Mouse (Mus musculus): ENCODE data around the gene Rad1. TPM values are rescaled to one million over a fixed set of nuclear protein-coding genes. Genes with fewer than 3 reads are reported as not detected.
A peak's percentile ranks its signal among the peaks of the same experiment; 100 is the strongest.

The Rad1 gene
- polyA plus RNA-seq, 2 experiments, result 10.7 to 29.3 TPM

DNA sequence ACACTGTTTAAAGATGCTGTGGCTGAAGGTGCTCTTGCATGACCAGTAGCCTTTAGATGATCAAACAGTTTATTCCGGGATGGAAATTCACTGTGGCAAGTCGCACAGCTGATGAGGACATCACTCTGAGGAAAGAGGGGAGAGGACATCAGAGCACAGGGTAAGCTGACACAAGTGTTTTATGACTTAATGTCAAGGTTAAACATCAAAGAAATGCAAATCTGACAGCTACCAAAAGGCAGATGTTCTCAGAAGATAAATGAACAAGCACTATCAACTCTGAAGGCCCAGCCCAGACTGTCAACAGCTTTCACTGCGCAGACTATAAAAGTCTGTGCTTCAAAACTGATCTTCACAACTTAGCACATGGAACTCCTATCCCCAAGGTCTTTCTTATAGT lies 38.7 kb upstream of the Rad1 start:
- H3K36me3 ChIP-seq (ENCODE audit: control insufficient read depth, insufficient read depth, low read length), result peaks cover 36% of the 10 kb centered on the region
- no peak for TF ChIP-seq POLR2A (IDR thresholded peaks at IDR 0.05; ENCODE audit: borderline replicate concordance, extremely low read depth, insufficient read depth, insufficient read length)
- H3K27me3 ChIP-seq (ENCODE audit: control insufficient read depth, insufficient read depth, low read length), result no peaks in the 10 kb centered on the region
- no peak overlapping the region for H3K9ac ChIP-seq (ENCODE audit: low read depth, low read length, severe bottlenecking)
- H3K4me2 ChIP-seq (replicated peaks; ENCODE audit: low read depth, low read length, severe bottlenecking), result no peak overlapping the region
- ATAC-seq (ENCODE audit: low FRiP score, low read depth) (no peak), DNase-seq (ENCODE audit: low spot score) (no peak)
- no peak overlapping the region for H3K4me3 ChIP-seq (replicated peaks; ENCODE audit: low read length)
- WGBS, result 80% methylated on average over 3 of the region's 3 CpGs
- H3K27ac ChIP-seq (replicated peaks; ENCODE audit: low read depth, low read length), result no peak overlapping the region
- H3K9me3 ChIP-seq (ENCODE audit: control insufficient read depth, low read length), result no peaks in the 10 kb centered on the region
- no peaks in the 10 kb centered on the region for H3K4me1 ChIP-seq (ENCODE audit: control insufficient read depth, insufficient read depth, low read length)

DNA sequence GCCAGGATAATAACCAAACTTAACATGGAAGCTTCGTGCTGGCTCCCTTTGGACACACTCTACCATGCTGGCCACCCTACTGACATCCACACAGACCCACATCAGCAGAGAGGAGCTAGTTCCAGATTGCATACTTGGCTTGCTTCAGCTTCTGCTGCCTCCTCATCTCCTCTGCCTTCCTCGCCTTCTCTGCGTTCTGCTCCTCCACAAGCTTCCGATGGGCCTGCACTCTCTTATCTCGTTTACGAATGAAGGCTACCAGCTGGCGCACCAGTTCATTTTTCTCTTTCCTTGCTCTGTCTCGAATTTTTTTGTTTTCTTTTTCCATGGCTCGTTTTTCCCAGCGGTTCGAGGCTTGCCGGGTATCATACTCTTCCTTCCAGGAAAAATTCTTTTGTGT lies 24.8 kb upstream of the Rad1 start:
- Histone ChIP-seq H3K27ac (replicated peaks; ENCODE audit: low read depth, low read length) (no peak overlapping the region), H3K27me3 (ENCODE audit: control insufficient read depth, insufficient read depth, low read length) (no peaks in the 10 kb centered on the region), H3K4me3 (replicated peaks; ENCODE audit: low read length) (no peak overlapping the region), H3K4me2 (replicated peaks; ENCODE audit: low read depth, low read length, severe bottlenecking) (no peak overlapping the region), H3K4me1 (ENCODE audit: control insufficient read depth, insufficient read depth, low read length) (no peaks in the 10 kb centered on the region), H3K36me3 (ENCODE audit: control insufficient read depth, insufficient read depth, low read length) (peaks cover 46% of the 10 kb centered on the region), H3K9ac (ENCODE audit: low read depth, low read length, severe bottlenecking) (no peak overlapping the region), H3K9me3 (ENCODE audit: control insufficient read depth, low read length) (no peaks in the 10 kb centered on the region)
- ATAC-seq (ENCODE audit: low FRiP score, low read depth) (no peak), DNase-seq (ENCODE audit: low spot score) (no peak)
- TF ChIP-seq POLR2A (IDR thresholded peaks at IDR 0.05; ENCODE audit: borderline replicate concordance, extremely low read depth, insufficient read depth, insufficient read length), result no peak
- 93% methylated on average over 12 of the region's 12 CpGs for WGBS

DNA sequence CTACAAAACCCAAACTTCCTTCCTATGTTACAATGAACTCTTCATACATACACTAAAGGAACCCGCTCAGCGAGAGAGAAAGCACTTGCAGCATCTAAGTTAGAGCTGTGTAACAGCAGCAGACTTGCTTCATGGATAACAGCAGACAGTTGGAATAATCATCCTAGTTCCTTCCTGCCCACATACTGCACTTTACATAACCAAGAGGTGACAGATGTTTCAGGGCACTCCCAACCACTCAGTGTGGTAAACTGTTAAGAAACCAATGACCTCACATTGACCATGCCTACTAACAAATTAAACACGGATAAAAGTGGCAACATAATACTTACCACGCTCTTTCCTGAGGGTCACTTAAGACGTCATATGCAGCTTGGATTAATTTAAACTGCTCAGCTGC lies 22.3 kb upstream of the Rad1 start:
- ATAC-seq (ENCODE audit: low FRiP score, low read depth) (no peak), DNase-seq (ENCODE audit: low spot score) (no peak)
- H3K9me3 ChIP-seq (ENCODE audit: control insufficient read depth, low read length), result no peaks in the 10 kb centered on the region
- H3K4me2 ChIP-seq (replicated peaks; ENCODE audit: low read depth, low read length, severe bottlenecking), result no peak overlapping the region
- TF ChIP-seq POLR2A (IDR thresholded peaks at IDR 0.05; ENCODE audit: borderline replicate concordance, extremely low read depth, insufficient read depth, insufficient read length), result no peak
- H3K4me3 ChIP-seq (replicated peaks; ENCODE audit: low read length), result no peak overlapping the region
- no peaks in the 10 kb centered on the region for H3K27me3 ChIP-seq (ENCODE audit: control insufficient read depth, insufficient read depth, low read length)
- no peak overlapping the region for H3K9ac ChIP-seq (ENCODE audit: low read depth, low read length, severe bottlenecking)
- peaks cover 31% of the 10 kb centered on the region for H3K36me3 ChIP-seq (ENCODE audit: control insufficient read depth, insufficient read depth, low read length)
- H3K4me1 ChIP-seq (ENCODE audit: control insufficient read depth, insufficient read depth, low read length), result peaks cover under 1% of the 10 kb centered on the region; the same call in 1 of the 2 replicates
- WGBS, result 80% methylated on average over 5 of the region's 5 CpGs
- H3K27ac ChIP-seq (replicated peaks; ENCODE audit: low read depth, low read length), result no peak overlapping the region

DNA sequence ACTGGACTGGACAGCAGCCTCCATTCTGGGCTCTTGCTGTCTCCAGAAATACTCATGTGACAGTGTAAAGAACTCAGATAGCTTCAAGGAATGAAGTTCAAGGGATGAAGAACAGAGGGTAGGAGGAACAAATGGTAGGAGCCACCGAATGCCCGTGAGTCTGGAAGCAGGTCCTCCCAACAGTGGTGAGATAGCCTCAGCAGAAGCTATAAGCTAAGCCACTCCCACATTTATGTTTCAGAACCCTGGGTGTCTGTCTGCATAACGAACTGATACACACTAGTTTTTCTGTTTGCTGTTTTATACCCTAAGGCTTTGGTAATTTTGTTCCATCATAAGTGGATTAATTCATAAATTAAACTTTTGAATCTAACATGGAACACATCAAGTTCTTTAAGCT lies 21.1 kb upstream of the Rad1 start:
- Histone ChIP-seq H3K27ac (replicated peaks; ENCODE audit: low read depth, low read length) (no peak overlapping the region), H3K27me3 (ENCODE audit: control insufficient read depth, insufficient read depth, low read length) (no peaks in the 10 kb centered on the region), H3K9me3 (ENCODE audit: control insufficient read depth, low read length) (no peaks in the 10 kb centered on the region), H3K4me1 (ENCODE audit: control insufficient read depth, insufficient read depth, low read length) (peaks cover 5% of the 10 kb centered on the region), H3K36me3 (ENCODE audit: control insufficient read depth, insufficient read depth, low read length) (peaks cover 23% of the 10 kb centered on the region), H3K4me2 (replicated peaks; ENCODE audit: low read depth, low read length, severe bottlenecking) (no peak overlapping the region), H3K9ac (ENCODE audit: low read depth, low read length, severe bottlenecking) (no peak overlapping the region), H3K4me3 (replicated peaks; ENCODE audit: low read length) (no peak overlapping the region)
- no peak for DNase-seq (ENCODE audit: low spot score)
- ATAC-seq (ENCODE audit: low FRiP score, low read depth), result no peak
- 90% methylated on average over 3 of the region's 3 CpGs for WGBS
- TF ChIP-seq POLR2A (IDR thresholded peaks at IDR 0.05; ENCODE audit: borderline replicate concordance, extremely low read depth, insufficient read depth, insufficient read length), result no peak

DNA sequence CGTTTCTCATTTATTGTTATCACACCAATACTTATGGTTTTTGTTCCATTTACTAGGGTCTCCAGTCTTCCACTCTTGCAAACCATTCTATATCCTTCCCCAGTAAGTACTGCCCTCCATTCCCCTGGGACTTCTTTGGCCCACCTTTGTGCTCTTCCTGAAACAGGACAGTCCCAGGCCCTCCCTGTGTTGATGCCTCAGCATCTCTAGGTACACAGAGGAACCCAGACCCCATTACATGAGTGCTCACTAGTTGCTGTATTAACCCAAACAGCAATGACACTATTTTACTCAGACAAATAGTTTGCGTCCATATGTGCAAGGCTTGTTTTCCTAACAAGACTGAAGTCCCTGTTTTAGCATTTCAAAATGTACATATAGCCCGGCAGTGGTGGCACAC lies 17.1 kb upstream of the Rad1 start:
- TF ChIP-seq POLR2A (IDR thresholded peaks at IDR 0.05; ENCODE audit: borderline replicate concordance, extremely low read depth, insufficient read depth, insufficient read length), result no peak
- Histone ChIP-seq H3K4me2 (replicated peaks; ENCODE audit: low read depth, low read length, severe bottlenecking) (no peak overlapping the region), H3K9ac (ENCODE audit: low read depth, low read length, severe bottlenecking) (no peak overlapping the region)

DNA sequence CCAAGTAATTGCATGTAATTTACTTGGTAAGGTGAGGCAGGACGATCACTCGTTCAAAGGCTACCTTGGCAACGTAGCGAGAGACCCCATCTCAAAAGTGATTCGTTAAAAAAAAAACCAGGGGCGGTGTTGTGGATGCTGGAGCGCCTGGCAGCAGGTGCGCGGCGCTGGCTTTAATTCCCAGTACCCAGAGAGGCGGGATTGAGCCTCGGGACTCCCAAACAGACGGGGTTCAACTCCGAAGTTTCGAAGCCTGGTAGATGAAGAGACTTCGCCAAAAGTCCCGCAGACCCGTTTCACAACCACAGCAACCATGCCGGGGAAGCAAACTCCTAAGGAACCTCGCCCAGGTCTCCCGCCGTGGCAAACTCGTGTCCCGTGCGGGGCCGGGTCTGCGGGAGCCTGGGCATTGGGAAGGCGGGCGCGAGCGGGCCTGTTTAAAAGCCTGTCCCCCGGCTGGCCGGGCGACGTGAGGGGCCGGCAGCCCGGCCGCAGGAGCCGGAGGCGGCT lies 16.1 kb upstream of the Rad1 start:
- peaks cover 5% of the 10 kb centered on the region for H3K4me1 ChIP-seq (ENCODE audit: control insufficient read depth, insufficient read depth, low read length)
- no peak for TF ChIP-seq POLR2A (IDR thresholded peaks at IDR 0.05; ENCODE audit: borderline replicate concordance, extremely low read depth, insufficient read depth, insufficient read length)
- no peaks in the 10 kb centered on the region for H3K27me3 ChIP-seq (ENCODE audit: control insufficient read depth, insufficient read depth, low read length)
- DNase-seq (ENCODE audit: low spot score), result no peak
- H3K9me3 ChIP-seq (ENCODE audit: control insufficient read depth, low read length), result no peaks in the 10 kb centered on the region
- peak overlapping the region; percentile 86 for H3K4me3 ChIP-seq (replicated peaks; ENCODE audit: low read length)
- peaks cover 3% of the 10 kb centered on the region; the same call in 1 of the 2 replicates for H3K36me3 ChIP-seq (ENCODE audit: control insufficient read depth, insufficient read depth, low read length)
- ATAC-seq (ENCODE audit: low FRiP score, low read depth), result no peak
- H3K9ac ChIP-seq (ENCODE audit: low read depth, low read length, severe bottlenecking), result peak overlapping the region; percentile 84
- peak overlapping the region; percentile 81 for H3K4me2 ChIP-seq (replicated peaks; ENCODE audit: low read depth, low read length, severe bottlenecking)
- WGBS, result under 1% methylated on average over 34 of the region's 40 CpGs
- peak overlapping the region; percentile 68 for H3K27ac ChIP-seq (replicated peaks; ENCODE audit: low read depth, low read length)

More for the DNA sequence above, 17.1 kb upstream of the Rad1 start:
- ATAC-seq (ENCODE audit: low FRiP score, low read depth) (no peak), DNase-seq (ENCODE audit: low spot score) (no peak)
- Histone ChIP-seq H3K9me3 (ENCODE audit: control insufficient read depth, low read length) (no peaks in the 10 kb centered on the region), H3K27ac (replicated peaks; ENCODE audit: low read depth, low read length) (no peak overlapping the region), H3K27me3 (ENCODE audit: control insufficient read depth, insufficient read depth, low read length) (no peaks in the 10 kb centered on the region), H3K36me3 (ENCODE audit: control insufficient read depth, insufficient read depth, low read length) (no peaks in the 10 kb centered on the region), H3K4me3 (replicated peaks; ENCODE audit: low read length) (no peak overlapping the region; the same call in 1 of the 2 replicates), H3K4me1 (ENCODE audit: control insufficient read depth, insufficient read depth, low read length) (peaks cover 5% of the 10 kb centered on the region)
- 83% methylated on average over 3 of the region's 3 CpGs for WGBS

All from limb, embryonic 14.5 days (tissue).